Mouse (Mus musculus) megakaryocyte progenitor cell, adult 5-6 weeks (primary cell): Measurements from ENCODE around the gene Jpt2. TPM values are rescaled to one million over a fixed set of nuclear protein-coding genes. Genes with fewer than 3 reads are reported as not detected.

Experiments
- ATAC-seq: replicated peaks from 2 replicates; pipeline ENCODE4 v1.8.0; 2016; ENCODE audit warnings: mild to moderate bottlenecking, moderate TSS enrichment, inconsistent platforms; ENCODE audit not compliant: poor library complexity
- total RNA-seq, 2 experiments: library from RNA; stranded (forward) in 1 of 2; stranded (reverse) in 1 of 2; fragments of 157-497, 149-512 nt in 1 of 2; fragments of 200-1000 nt in 1 of 2; gene quantifications; 2 replicates each; pipeline versions ENCODE4 v1.2.3 to v1.2.4; 2015 to 2017

Jpt2 gene
- total RNA-seq, 2 experiments from 2014 or later = 114 to 131 TPM

GRCm38 (mm10) chr17:24913984-24914383 lies 46.5 kb downstream of the Jpt2 start:
- no peak for ATAC-seq

DNA sequence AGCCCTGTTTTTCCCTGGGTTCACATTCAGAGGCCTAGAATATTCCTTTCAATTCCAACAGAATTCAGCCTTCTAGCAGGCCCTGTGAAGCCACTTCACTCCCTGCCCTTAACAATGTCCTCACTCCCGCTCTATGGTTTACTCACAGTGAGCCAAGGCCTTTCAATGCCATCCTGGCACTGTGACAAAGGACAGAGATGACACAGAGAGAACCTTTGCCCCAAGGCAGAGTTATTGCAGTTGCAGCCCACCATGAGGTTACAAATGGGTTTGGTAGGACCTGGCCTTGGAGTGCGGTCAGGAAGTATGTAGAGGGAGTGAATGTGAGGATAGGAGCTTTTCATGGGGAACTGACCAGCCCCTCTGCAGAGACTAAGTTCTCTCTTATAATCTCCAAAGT lies 52.9 kb downstream of the Jpt2 start:
- ATAC-seq = no peak

DNA sequence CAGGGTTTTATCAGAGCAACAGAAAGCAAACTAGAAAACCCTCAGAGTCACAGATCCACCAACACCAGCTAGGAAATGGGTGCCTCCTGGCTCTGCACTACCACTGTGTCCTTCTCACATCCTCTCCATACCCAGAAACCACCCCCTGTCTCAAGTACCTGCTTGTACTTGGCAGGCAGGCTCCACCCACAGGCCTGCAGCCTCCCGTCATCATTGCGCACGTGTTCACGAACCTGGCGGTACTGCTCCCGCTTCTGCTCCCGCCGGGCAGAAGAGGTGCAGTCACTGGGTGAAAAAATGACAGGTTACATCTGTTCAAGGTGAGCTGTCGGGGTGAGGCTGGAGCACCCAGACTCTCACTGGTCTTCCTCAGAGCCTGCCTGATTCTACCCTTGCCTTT lies 56.7 kb downstream of the Jpt2 start:
- ATAC-seq = no peak

- peak; percentile 93 for ATAC-seq
Measured at GRCm38 (mm10) chr17:24902671-24903474, 57.6 kb downstream of the Jpt2 start.

GRCm38 (mm10) chr17:24902124-24902523 lies 58.4 kb downstream of the Jpt2 start:
- ATAC-seq = no peak

DNA sequence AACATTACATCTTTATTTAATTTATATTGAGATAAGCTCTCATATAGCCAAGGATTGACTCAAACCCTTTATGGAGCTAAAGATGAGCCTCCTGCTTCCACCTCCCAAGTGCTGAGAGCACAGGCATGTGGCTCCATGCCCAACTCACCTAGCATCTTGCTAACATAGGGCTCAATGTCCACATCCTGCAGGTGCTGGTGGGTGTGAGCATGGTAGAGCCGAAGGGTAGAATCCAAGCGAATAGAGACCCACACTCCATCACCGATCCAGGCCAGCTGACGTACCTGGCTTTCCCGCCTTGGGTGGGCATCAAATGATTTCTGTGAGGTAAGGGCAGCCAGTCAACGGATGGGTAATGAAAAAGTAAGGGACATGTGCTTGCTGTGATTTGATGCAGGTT lies 60.5 kb downstream of the Jpt2 start:
- ATAC-seq = no peak

DNA sequence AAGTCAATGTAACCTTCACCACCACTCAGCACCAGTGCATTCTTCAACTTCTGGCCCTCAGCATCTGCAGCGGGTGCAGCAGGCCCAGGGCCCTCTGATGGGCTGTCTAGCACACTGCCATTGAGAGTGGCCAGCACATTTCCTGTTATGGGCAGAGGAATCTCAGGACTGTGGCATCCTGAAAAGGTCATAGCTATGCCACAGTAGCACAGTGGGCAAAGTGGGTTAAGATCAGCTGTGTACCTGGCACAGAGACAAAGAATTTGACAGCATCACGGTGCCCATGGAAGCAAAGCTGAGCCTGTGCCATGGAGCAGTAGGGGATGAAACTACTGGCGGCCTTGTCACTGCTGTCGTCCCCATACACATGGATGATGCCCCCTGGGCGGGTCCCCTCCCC lies 61.3 kb downstream of the Jpt2 start:
- ATAC-seq = no peak

GRCm38 (mm10) chr17:24898041-24898854 lies 62.2 kb downstream of the Jpt2 start:
- ATAC-seq = no peak

GRCm38 (mm10) chr17:24897600-24897999 lies 62.9 kb downstream of the Jpt2 start:
- no peak for ATAC-seq

DNA sequence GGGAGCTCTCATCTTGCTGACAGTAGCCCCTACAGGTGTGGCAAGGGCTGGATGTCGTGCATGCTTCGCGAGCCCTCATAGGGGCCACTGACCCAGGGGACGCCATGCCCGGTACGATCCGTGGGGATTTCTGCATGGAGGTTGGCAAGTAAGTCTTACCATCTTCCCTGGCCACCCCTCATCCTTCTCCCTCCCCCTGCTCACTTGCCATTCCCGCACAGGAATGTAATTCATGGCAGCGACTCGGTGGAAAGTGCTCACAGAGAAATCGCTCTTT lies 63.6 kb downstream of the Jpt2 start:
- no peak for ATAC-seq

- ATAC-seq = peak; percentile 59
Measured at GRCm38 (mm10) chr17:24896241-24896992, 64.1 kb downstream of the Jpt2 start, which contains the start of gene Nme3. Gene Nme3, plus strand, starts transcription at chr17:24896500.

DNA sequence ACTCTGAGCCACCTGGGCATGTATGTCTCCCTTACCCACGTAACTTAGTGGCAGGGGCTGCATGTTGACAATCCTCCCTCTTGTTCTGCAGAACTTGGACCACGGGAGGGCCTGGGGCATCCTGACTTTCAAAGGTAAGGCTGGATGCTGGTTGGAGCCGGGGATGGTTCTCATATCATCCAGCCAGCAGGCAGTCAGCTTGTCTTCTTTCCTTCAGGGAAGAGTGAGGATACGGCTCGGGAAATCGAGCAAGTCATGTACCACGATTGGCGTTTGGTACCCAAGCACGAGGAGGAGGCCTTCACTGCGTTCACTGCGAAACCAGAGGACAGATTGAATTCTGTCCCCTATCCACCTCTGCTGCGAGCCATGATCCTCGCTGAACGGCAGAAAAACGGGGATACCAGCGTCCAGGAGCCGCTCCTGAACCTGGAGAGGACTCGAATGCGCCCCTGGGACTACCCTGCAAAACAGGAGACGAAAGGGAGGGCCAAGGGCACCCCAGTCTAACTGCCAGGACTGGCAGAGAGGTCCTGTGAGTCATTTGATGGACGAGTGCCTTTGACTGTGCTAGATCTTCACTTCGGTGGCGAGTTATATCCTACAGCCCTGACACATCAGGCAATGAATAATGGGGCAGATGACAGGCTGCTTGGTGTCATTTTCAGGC lies 64.8 kb downstream of the Jpt2 start:
- no peak for ATAC-seq

- peak; percentile 72 for ATAC-seq
Measured at GRCm38 (mm10) chr17:24894995-24895547, 65.4 kb downstream of the Jpt2 start, which contains the start of the genes Eme2 and Mrps34. Gene Eme2, minus strand, starts transcription at chr17:24895087. Gene Mrps34, plus strand, starts transcription at chr17:24895116.

DNA sequence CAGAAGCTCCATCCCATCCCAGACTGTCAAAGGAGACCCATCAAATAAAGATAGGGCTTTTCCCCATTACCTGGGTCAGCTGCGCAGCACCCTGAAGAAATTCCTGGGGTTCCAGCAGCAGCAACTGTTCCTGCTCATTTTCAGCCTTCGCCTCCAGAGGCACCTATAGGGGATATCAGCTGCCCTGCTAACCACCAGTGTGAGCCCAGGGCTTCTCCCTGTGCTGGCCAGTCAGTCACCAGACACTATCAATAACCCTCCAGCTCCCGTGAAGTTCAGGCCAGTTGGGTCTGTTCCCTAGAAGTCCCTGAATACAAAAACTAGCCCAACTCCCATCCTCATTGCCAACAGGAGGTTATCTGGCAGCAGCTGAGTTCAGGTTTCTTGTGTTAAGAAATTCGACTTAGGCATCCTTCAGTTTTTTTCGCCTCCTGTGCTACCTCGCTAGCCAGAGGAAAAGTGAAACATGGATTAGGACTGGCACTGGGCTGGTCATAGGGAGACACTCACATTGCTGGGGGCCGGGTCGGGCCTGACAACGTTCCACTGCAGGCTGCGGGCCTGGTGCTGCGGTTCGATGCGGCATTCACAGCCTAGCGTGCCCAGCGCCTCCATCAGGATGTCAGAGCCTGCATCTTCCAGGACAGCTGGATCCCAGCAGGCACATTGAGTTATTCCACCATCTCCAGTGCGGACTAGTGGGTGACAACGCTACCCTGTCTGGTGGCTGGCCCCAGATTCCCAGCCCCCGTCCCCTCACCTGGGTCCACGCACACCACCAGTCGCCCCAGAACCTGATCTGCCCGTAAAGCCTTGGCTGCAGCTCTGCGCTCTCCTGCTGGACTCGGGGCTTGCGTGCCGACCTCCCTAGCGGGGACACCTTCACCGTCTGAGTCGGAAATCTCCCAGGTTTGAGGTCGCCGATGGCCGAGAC lies 66.2 kb downstream of the Jpt2 start:
- ATAC-seq = peak; percentile 21; the same call in 1 of the 2 replicates

DNA sequence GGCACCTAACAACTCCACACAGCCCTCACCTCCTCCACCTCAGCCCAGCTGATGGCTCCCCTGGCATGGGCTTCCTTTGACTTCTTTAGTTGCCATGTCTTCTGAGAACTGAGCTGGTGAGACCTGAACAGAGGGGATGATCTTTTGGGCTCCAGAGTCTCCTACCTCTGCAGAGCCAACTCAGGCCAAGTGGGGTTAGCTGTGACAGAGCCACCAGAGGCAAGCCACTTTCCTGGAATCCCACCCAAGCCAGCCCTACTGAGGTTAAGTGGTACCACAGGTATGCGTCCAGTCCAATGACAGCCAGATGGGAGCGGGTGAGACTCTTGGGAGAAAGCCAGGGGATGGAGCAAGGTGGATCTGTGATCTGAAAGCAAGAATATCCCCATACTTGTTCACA lies 67.2 kb downstream of the Jpt2 start:
- ATAC-seq = no peak

DNA sequence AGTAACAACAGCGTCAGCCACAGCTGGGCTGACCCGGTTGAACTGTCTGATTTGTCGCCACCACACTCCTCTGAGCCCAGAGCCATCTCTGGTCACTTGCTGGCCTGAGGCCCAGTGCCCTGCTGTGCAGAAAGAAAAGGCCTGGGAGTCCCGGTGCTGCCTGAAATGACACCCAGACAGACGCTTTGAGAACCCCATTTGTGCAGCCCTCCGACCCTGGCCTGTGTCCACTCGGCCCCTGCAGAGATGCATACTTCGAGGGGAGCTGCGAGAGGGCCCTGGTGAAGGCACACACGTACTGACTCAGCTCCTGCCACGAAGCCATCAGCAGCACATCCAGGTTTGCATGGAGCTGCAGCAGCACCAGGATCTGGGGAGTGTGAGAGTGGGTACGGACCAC lies 67.7 kb downstream of the Jpt2 start:
- no peak for ATAC-seq

GRCm38 (mm10) chr17:24891321-24891720 lies 69.2 kb downstream of the Jpt2 start:
- no peak for ATAC-seq

GRCm38 (mm10) chr17:24890151-24891092 lies 70.1 kb downstream of the Jpt2 start:
- ATAC-seq = no peak
